Mouse (Mus musculus): Measurements from ENCODE around the gene Ptpa.

The Ptpa gene

GRCm38 (mm10) chr2:30436809-30437208 is 21.0 kb downstream of the Ptpa start:
- DNase-seq (ENCODE audit: low read depth, low spot score), result no peak

- DNase-seq (ENCODE audit: low read depth, low spot score), result no peak
These were observed 22.0 kb downstream of the Ptpa start for GRCm38 (mm10) chr2:30437791-30438190.

- no peak for DNase-seq (ENCODE audit: low read depth, low spot score)
These were observed 23.8 kb downstream of the Ptpa start for GRCm38 (mm10) chr2:30439631-30440030.

DNA sequence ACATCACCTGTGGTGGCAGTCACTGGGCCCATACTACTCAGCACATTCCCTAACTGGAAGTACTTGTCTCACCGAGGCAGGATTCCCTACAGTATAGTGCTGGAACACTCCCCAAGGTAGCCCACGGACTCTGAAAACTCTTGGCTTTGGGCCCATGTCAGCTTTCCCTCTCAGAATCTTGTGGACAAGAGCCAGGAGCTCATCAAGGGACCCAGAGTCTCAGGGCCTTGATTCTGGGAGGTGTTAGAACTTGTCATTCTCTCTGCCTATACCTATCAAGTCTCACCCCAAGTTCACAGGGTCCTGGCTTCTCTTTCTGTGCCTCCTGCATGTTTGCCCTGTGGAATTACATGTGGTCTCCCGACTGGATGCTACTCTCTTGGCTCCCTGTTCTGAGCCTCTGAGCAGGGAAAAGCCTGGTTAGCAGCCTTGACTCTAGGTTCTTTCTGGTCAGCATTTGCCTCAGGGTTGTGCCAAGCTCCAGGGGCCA is 24.4 kb downstream of the Ptpa start:
- DNase-seq (ENCODE audit: low read depth, low spot score), result no peak

DNA sequence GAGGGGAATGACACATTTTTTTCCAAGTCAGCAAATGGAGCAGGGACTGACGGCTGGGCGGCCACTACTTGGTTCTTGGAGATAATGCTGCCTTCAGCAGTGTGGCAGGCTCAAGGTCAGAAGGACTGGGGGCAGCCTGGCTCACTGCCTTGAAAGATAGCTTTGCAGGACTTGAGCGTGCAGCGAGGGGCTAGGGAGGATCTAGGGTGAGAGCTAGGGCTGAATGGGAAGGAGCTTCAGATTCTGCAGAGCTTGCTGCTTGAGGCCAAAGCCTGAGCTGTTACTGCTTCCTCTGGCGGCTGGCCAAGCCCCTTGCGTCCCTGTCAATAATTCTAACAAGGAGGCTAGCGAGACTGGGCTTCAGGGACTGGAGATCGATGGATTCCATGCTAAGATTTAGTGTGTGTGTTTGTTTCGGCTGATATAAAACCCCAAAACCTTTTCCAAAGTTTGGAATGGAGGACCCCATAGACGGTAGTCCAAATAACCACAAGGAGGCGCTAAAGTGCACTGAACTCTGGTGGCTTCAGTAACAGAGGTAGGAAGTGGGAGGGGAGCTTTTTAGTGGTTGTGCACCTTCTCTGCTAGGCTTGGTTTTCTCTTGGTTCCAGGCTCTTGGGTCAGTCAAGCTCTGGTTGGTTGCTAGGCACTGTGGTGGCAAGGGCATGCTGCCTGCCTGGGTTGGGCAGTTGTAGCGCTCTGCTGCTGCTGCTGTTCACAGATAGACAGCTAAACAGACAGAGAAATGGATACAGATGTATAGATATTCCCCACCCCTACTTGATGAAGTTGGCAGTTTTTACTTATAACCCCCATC is 25.1 kb downstream of the Ptpa start:
- peak; percentile 89 for DNase-seq (ENCODE audit: low read depth, low spot score)

DNA sequence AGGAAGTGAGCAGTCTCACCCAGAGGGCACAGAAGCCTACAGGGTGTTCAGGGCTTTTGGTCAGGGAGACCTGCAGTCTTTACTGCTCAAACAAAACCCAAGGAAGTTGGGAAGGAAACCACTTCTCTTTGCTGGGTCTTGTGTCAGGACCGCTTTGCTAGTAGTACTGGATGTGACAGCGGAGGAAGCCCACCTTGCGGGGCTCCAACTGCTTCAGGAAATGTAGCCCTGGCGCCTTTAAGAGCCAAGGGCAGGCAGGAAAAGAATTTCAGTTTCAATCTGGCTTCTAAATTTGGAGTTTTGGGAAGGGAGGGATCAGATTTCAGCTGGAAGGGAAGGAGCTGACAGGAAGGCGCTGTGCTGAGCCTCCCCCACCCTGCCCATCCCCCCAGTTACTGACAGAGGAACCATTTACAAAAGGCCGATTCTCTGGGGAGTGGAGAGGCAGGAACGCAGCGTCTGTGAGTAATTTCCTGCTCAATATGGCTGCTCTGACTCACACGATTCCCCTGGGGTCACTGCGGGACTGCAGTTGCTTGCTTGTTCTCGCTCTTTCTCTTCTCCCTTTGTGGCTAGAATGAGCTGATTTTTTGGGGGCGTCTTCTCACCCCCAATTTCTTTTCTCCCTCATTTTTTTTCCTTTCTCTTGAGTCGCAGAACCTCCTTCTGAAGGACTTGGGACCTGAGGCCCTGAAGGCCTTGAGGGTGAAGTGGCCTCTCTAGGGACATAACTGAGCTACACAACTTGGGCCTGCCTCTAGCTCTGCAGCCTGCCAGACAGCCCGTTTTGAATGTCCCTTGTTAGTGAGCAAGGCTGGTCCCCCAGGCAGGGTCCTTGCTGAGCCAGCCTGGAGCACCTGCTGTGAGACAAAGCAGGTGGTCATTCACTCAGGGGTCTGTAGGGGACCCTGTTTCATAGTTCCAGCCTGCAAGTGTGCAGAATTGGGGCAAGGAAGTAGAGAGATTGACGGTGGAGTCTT is 26.0 kb downstream of the Ptpa start:
- peak; percentile 99 for DNase-seq (ENCODE audit: low read depth, low spot score)

GRCm38 (mm10) chr2:30442498-30442890 is 26.7 kb downstream of the Ptpa start:
- DNase-seq (ENCODE audit: low read depth, low spot score), result no peak

GRCm38 (mm10) chr2:30443281-30443680 is 27.4 kb downstream of the Ptpa start:
- no peak for DNase-seq (ENCODE audit: low read depth, low spot score)

- no peak for DNase-seq (ENCODE audit: low read depth, low spot score)
These were observed 28.2 kb downstream of the Ptpa start for GRCm38 (mm10) chr2:30444006-30444405.

DNA sequence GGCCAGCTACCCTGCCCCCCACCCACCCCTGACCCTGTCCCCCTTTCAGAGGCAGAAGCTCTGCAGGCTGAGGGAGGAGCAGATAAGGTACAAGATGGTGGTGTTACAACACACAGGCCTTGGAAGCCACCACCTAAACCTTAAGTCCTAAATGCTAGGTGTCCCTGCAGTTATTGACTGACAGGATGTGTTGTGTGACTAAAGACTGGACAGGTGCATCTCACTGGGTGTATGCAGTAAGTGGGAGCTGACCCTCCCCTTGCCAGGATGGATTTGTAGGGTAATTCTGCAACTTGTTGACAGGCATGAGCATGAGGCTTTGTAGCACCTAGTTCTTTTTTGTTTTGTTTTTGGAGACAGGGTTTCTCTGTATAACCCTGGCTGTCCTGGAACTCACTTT is 28.6 kb downstream of the Ptpa start:
- DNase-seq (ENCODE audit: low read depth, low spot score), result no peak

GRCm38 (mm10) chr2:30445312-30445711 is 29.5 kb downstream of the Ptpa start:
- DNase-seq (ENCODE audit: low read depth, low spot score), result peak; percentile 77

DNA sequence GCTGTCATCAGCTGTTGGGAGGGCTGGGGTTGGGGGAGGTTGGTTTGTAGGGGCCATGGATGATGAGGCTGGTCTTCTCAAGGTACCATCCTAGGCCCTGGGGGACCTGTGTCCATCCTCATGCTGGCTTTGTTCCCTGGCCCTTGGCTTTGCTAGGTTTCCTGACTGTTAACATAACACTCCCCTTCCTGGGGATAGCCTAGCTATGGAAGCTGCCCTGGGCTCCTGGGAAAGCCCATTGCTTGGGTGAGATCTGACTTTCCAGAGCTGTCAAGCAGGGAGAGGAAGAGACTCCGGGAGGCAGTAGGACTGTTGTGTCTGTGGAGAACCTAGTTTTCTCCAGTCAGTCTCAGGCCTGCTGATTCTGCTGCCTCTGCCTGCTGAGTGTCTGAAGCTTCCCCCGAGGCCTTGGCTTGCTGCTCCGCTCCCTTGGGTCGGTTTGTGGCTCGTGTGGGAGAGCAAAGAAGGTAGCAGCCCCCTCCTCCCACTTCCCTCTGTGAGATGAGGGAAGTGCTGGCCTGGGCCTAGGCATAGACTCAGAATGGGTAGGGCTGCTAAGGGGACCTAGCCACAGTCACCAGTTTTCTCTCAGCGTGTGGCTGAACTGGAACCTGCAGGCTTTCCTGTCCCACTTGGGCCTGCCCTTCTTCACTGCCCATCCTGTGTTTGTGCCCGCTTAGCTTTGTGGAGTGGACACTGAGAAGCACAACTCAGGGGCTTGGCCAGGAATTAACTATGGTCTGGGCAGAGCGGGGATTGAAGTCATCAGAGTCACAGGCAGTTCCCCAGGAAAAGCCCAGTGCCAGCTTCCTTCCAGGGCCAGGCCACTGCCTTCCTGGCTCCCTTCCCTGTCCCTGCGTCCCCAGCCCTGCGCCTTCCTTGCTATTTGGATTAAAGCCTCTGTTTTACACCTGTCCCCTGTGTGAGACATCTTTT is 31.3 kb downstream of the Ptpa start:
- no peak for DNase-seq (ENCODE audit: low read depth, low spot score)

DNA sequence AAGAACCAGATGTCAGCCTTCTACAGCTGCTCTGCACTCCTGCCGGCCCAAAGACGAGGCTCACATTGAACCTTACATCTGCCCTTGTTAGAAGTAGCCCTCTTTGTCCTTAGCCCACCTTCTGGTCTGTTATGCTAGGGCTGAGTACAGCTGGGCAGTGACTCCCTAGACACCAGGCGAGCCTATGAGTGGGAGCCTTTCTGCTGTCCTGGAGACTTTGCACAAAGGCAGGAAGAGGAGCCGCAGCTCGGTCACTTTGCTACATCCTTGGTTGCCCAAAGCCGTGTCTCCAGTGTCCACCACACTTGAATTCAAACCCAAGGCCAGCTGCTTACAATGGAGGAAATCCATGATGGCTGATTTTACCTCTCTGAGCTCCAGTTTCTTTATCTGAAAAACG is 32.5 kb downstream of the Ptpa start:
- no peak for DNase-seq (ENCODE audit: low read depth, low spot score)

- DNase-seq (ENCODE audit: low read depth, low spot score), result no peak
These were observed 34.7 kb downstream of the Ptpa start for GRCm38 (mm10) chr2:30450530-30450929.

GRCm38 (mm10) chr2:30451525-30451924 is 35.7 kb downstream of the Ptpa start:
- DNase-seq (ENCODE audit: low read depth, low spot score), result no peak

DNA sequence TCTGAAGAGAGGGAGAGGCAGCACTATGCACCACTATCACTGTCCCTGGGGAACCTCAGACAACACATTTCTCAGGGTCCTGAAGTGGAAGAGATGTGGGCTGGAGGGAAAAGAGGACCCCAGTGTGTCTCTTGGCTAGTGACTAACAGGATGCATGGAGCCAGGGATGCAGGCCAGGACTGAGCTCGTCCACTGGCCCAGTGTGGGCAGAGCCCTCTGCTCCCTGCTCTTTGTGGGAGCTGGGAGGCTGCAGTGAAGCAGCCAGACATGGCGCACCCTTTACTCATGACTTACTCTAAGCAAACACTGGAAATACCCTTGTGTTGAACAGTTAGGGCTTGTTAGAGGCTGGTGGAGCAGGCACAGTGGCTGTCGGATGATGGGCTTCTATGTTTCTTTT is 37.7 kb downstream of the Ptpa start:
- DNase-seq (ENCODE audit: low read depth, low spot score), result no peak

GRCm38 (mm10) chr2:30454587-30454986 is 38.7 kb downstream of the Ptpa start:
- no peak for DNase-seq (ENCODE audit: low read depth, low spot score)

DNA sequence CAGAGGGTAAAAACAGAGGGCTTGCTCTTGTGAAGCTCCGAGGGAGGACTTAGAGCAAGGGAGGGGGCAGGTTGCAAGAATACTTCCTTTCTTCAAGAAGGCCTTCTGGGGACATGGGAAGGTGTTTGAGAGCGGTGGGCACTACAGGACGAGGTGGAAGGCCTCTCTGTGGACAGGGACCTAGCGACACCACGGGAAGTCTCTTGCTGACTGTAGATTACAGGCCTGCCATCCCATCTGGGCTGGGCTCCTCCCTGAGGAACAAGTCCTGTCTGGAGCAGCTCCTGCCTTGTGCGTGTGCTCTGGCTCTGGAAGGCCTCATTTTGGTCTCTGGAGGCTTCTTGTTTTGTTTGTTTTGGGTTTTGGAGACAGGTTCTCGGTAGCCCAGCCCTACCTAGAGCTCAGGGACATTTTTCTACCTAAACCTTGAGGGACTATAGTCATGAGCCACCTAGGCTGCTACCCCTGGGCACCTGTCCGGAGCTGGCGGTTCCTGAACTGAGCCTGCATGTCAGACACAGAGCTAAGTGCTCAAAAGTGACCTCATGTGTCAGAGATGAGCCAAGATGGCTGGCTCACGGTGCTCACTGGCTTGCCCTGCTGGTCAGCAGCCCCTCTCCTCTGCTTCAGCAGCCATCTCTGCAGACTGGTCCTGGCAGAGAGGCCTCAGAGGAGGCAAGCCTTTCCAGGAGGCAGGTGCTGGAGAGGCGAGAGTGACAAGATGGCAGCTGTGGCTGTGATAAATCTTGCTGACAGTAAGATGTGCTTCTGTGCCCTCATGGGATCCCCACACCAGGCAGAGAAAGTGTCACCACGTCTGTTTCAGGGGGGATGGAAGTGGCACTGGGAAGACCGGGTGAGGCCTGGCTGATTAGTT is 40.5 kb downstream of the Ptpa start:
- no peak for DNase-seq (ENCODE audit: low read depth, low spot score)

DNA sequence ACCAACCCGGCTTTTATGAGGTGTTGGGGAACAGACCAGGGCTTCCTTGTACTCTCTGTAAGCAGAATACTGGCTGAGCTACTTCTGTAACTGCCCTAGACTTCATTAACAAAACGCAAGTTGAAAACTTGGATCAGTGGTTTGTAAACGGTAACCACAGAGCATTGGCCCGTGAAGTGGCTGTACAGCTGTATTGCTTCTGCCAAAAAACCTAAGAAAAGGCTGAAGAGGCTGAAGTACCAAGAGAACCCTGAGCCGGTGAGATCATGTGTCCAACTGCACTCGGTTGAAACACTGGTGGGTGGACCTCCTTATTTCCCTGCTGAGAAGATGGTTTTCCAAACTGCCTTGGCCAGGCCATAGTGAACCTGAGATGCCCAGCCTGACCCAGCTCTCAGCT is 42.5 kb downstream of the Ptpa start:
- no peak for DNase-seq (ENCODE audit: low read depth, low spot score)

GRCm38 (mm10) chr2:30459241-30459640 is 43.4 kb downstream of the Ptpa start:
- no peak for DNase-seq (ENCODE audit: low read depth, low spot score)
